Mouse (Mus musculus) left cerebral cortex, adult 11 months (tissue): ENCODE results near the gene Vsnl1.
A peak's percentile ranks its signal among the peaks of the same experiment; 100 is the strongest.

Experiments
- DNase-seq: peaks from one replicate; pipeline ENCODE4 v3.0.0; 2022; ENCODE audit warnings: low spot score

Vsnl1 gene

GRCm38 (mm10) chr12:11379396-11379795, 57.0 kb downstream of the Vsnl1 start:
- no peak for DNase-seq

- DNase-seq, result peak; percentile 56
Observed at GRCm38 (mm10) chr12:11370056-11370455, 66.4 kb downstream of the Vsnl1 start.

- DNase-seq, result no peak
Observed at GRCm38 (mm10) chr12:11367099-11367765, 69.2 kb downstream of the Vsnl1 start.

- no peak for DNase-seq
Observed at GRCm38 (mm10) chr12:11364870-11365269, 71.5 kb downstream of the Vsnl1 start.

- no peak for DNase-seq
Observed at GRCm38 (mm10) chr12:11362435-11362834, 74.0 kb downstream of the Vsnl1 start.

GRCm38 (mm10) chr12:11350895-11351294, 85.5 kb downstream of the Vsnl1 start:
- peak; percentile 80 for DNase-seq

GRCm38 (mm10) chr12:11349870-11350269, 86.5 kb downstream of the Vsnl1 start:
- DNase-seq, result no peak

- peak; percentile 69 for DNase-seq
Observed at GRCm38 (mm10) chr12:11348423-11348822, 88.0 kb downstream of the Vsnl1 start.

- DNase-seq, result no peak
Observed at GRCm38 (mm10) chr12:11345963-11346362, 90.5 kb downstream of the Vsnl1 start.

GRCm38 (mm10) chr12:11342020-11342600, 94.3 kb downstream of the Vsnl1 start:
- no peak for DNase-seq

GRCm38 (mm10) chr12:11338251-11338650, 98.2 kb downstream of the Vsnl1 start:
- no peak for DNase-seq

GRCm38 (mm10) chr12:11336845-11337244, 99.6 kb downstream of the Vsnl1 start:
- DNase-seq, result no peak

GRCm38 (mm10) chr12:11326483-11326882, 109.9 kb downstream of the Vsnl1 start:
- no peak for DNase-seq

- DNase-seq, result no peak
Observed at GRCm38 (mm10) chr12:11324480-11324879, 111.9 kb downstream of the Vsnl1 start.

GRCm38 (mm10) chr12:11317671-11318070, 118.7 kb downstream of the Vsnl1 start:
- no peak for DNase-seq

GRCm38 (mm10) chr12:11313840-11314239, 122.6 kb downstream of the Vsnl1 start:
- DNase-seq, result no peak

- no peak for DNase-seq
Observed at GRCm38 (mm10) chr12:11311106-11311505, 125.3 kb downstream of the Vsnl1 start.

GRCm38 (mm10) chr12:11306753-11307645, 129.4 kb downstream of the Vsnl1 start:
- no peak for DNase-seq

GRCm38 (mm10) chr12:11300858-11301257, 135.6 kb downstream of the Vsnl1 start:
- DNase-seq, result no peak

- DNase-seq, result no peak
Observed at GRCm38 (mm10) chr12:11286382-11286781, 150.0 kb downstream of the Vsnl1 start.

- no peak for DNase-seq
Observed at GRCm38 (mm10) chr12:11281584-11281983, 154.8 kb downstream of the Vsnl1 start.

- DNase-seq, result no peak
Observed at GRCm38 (mm10) chr12:11279886-11280285, 156.5 kb downstream of the Vsnl1 start.

- no peak for DNase-seq
Observed at GRCm38 (mm10) chr12:11277207-11277606, 159.2 kb downstream of the Vsnl1 start.
